Mouse (Mus musculus): ENCODE data around the gene Zfp715. TPM values are rescaled to one million over a fixed set of nuclear protein-coding genes. Genes with fewer than 3 reads are reported as not detected.
"Not testable (repeated sequence)": the region's sequence is repeated elsewhere in the genome, so short reads cannot be mapped to it uniquely, and the experiment has no call there.

Gene Zfp715
- polyA plus RNA-seq (2016; fragmentation: Nextera tagmentation; extraction: Ambion mirVana) = 7.8 and 9.8 TPM in 2 replicates

DNA sequence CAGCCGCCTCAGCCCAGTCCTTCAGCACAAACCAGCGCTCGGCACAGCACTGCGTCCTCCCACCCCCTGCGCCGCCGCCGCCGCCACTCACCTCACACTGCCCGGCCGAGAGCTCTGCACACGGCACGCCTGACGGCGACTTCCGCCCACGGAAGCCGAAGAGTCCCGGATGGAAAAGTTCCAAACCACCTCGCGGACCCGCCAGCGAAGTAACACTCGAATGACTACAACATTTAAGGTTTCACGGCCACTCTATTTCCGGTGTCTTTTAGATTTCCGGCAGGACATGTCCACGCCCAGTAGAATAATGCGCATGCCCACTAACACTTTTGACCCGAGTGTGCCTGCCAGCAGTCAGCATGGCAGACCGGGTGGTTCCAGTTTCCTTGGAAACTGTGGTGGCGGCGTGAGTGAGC lies at the start of gene Zfp715:
Zfp715 (minus strand) TSS at position 282 of the 416 bp plus-strand sequence.
- peaks cover 14% of the 10 kb centered on the region for H3K4me1 ChIP-seq (replicated peaks)
- peak within 1 kb of the TSS; percentile 88 for H3K27ac ChIP-seq
- H3K9me3 ChIP-seq = 0 out of 2 replicates have a peak, but pooled peaks cover 3% of the 10 kb centered on the region
- H3K36me3 ChIP-seq = peaks cover 27% of the 10 kb centered on the region
- under 1% methylated on average over 33 of the region's 33 CpGs for WGBS
- no peaks in the 10 kb centered on the region for H3K27me3 ChIP-seq (ENCODE audit: insufficient read depth, poor library complexity, severe bottlenecking)
- peak; percentile 88 for DNase-seq (ENCODE audit: low spot score)
- H3K4me3 ChIP-seq = peak within 1 kb of the TSS; percentile 89

DNA sequence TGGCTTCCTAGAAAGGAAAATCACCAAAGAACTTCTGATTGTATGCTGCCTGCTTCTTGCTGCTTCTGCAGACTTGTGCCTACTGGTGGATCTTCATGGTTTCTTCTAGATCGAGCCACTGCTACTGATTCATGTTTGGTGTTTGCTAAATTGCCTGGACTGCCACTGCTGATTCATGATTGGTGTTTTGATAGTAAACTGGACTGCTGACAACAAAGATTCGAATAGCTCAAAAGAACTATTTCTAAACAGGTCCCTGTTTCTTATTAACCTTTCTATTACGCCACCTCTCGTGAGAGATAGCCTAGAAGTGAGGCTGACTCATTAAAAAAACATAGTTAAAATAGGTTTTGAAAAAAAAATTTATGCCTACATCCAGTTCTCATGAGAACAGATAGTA lies 48.9 kb upstream of the Zfp715 start:
- H3K27ac ChIP-seq = no peak overlapping the region
- H3K36me3 ChIP-seq = no peaks in the 10 kb centered on the region
- H3K27me3 ChIP-seq (ENCODE audit: insufficient read depth, poor library complexity, severe bottlenecking) = no peaks in the 10 kb centered on the region
- no peak for DNase-seq (ENCODE audit: low spot score)
- no peak overlapping the region for H3K4me3 ChIP-seq
- no peaks in the 10 kb centered on the region for H3K9me3 ChIP-seq
- 80% methylated on average over 4 of the region's 4 CpGs for WGBS
- H3K4me1 ChIP-seq (replicated peaks) = no peaks in the 10 kb centered on the region

DNA sequence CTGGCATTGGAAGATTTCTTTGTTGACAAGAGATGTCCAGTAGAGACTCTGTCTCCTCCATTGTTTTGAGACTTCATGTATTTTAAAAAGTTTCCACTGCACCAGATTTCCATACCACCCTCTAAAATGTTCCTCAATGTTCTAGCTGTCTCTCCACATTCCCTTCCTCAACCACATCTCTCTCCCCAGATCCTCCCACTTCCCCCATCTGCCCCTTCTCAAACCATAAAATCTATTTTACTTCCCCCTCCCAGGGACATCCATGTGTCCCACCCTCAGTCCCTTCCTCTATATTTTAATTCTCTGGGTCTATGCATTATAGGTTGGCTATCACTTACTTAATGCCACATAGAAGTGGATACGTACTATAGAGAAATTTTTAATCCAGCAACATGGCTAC lies 48.3 kb upstream of the Zfp715 start:
- Histone ChIP-seq H3K9me3 (no peaks in the 10 kb centered on the region), H3K27ac (no peak overlapping the region), H3K4me1 (replicated peaks) (no peaks in the 10 kb centered on the region), H3K27me3 (ENCODE audit: insufficient read depth, poor library complexity, severe bottlenecking) (no peaks in the 10 kb centered on the region), H3K4me3 (no peak overlapping the region), H3K36me3 (no peaks in the 10 kb centered on the region)
- DNase-seq (ENCODE audit: low spot score) = no peak
- 79% methylated on average over 1 of the region's 1 CpGs for WGBS

DNA sequence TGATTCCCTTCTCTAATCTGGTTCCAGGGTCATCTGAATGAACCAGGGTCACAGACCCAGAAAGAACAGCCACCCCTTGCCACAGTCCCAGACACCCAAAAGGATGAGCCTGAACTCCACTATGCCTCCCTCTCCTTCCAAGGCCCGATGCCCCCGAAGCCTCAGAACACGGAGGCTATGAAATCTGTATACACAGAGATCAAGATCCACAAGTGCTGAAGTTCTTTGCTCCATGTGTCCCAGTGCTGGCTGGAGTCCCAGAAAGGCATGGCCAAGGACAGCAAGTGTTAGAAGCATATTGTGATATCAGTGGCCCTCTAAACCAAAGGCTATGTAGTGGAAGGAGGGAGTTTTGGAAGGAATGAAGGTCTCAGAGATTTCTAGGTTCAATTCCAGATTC lies 45.5 kb upstream of the Zfp715 start:
- Histone ChIP-seq H3K36me3 (no peaks in the 10 kb centered on the region), H3K4me1 (replicated peaks) (peaks cover 9% of the 10 kb centered on the region), H3K9me3 (no peaks in the 10 kb centered on the region), H3K4me3 (no peak overlapping the region), H3K27ac (no peak overlapping the region), H3K27me3 (ENCODE audit: insufficient read depth, poor library complexity, severe bottlenecking) (no peaks in the 10 kb centered on the region)
- WGBS = 91% methylated on average over 3 of the region's 3 CpGs
- DNase-seq (ENCODE audit: low spot score) = no peak

DNA sequence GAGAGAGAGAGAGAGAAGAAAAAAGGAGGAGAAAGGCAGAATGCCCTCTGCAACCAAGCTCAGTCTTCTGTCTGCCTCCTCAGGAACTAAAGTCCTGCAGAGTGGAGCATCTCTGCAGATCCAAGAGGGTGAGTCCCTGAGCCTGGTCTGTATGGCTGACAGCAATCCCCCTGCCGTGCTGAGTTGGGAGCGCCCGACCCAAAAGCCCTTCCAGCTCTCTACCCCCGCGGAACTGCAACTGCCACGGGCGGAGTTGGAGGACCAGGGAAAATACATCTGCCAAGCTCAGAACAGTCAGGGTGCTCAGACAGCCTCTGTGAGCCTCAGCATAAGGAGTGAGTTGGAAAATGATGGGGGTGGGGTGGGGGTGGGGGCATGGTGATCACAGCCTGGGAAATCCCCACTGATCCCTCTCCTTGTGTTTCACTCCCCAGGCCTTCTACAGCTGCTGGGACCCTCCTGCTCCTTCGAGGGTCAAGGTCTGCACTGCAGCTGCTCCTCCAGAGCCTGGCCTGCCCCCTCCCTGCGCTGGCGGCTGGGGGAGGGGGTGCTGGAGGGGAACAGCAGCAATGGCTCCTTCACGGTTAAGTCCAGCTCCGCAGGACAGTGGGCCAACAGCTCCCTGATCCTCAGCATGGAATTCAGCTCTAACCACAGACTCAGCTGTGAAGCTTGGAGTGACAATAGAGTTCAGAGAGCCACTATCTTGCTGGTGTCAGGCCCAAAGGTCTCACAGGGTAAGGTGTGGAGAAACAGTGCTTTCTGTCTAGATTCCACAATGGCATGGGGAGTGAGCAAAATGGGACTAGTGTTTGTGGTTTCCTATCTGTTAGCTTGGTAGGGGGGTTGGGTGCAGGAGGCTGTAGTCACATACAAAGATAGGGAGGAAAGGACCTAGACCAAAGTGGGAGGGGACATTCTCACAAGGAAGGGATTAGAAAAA lies 42.1 kb upstream of the Zfp715 start:
- H3K4me1 ChIP-seq (replicated peaks) = peaks cover 9% of the 10 kb centered on the region
- H3K27me3 ChIP-seq (ENCODE audit: insufficient read depth, poor library complexity, severe bottlenecking) = no peaks in the 10 kb centered on the region
- no peaks in the 10 kb centered on the region for H3K36me3 ChIP-seq
- DNase-seq (ENCODE audit: low spot score) = peak; percentile 12
- no peaks in the 10 kb centered on the region for H3K9me3 ChIP-seq
- peak overlapping the region; percentile 64 for H3K27ac ChIP-seq
- WGBS = 11% methylated on average over 12 of the region's 12 CpGs
- H3K4me3 ChIP-seq = peak overlapping the region; percentile 13; the same call in 1 of the 2 replicates

DNA sequence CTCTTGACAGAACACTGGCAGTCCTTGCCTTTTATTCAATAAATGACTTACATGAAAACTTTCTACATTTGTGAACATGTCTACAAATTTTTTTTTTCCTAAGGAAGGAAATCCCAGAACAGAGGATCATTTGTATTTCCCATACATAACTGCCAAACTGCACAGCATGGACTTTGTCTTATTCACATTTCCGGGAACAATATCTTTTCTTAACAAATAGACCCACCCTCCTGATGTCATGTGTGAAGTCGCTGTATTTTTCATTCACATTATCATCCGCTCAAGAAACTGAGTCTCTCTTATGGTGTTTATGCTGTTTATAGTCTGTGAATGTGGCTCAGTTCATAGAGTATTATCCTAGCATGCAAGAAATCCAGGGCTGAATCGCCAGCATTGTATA lies 40.7 kb upstream of the Zfp715 start:
- no peak for DNase-seq (ENCODE audit: low spot score)
- no peak overlapping the region for H3K27ac ChIP-seq
- peaks cover 9% of the 10 kb centered on the region for H3K4me1 ChIP-seq (replicated peaks)
- H3K27me3 ChIP-seq (ENCODE audit: insufficient read depth, poor library complexity, severe bottlenecking) = no peaks in the 10 kb centered on the region
- H3K4me3 ChIP-seq = no peak overlapping the region
- H3K36me3 ChIP-seq = no peaks in the 10 kb centered on the region
- H3K9me3 ChIP-seq = no peaks in the 10 kb centered on the region
- WGBS = 91% methylated on average over 4 of the region's 4 CpGs

DNA sequence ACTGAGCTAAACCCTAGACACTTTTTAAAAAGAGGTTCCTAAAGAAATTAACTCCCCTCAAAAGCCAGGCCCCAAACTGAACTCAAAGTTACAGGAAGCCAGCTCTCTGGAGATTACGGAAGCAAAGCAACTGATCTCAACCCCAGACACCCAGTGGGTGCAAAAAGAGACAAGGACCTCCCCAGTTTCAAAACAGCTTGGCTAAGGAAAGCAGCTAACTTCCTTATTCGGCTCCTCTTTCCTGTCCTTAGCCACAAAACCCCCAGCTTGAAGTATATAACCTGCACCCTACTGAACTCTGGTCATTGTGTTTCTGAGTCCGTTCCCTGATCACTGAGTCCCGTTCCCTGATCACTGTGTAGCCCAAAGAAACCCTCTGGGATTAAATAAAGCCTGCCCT lies 40.0 kb upstream of the Zfp715 start:
- H3K36me3 ChIP-seq = no peaks in the 10 kb centered on the region
- H3K4me1 ChIP-seq (replicated peaks) = peaks cover 9% of the 10 kb centered on the region
- no peaks in the 10 kb centered on the region for H3K9me3 ChIP-seq
- no peak for DNase-seq (ENCODE audit: low spot score)
- no peak overlapping the region for H3K4me3 ChIP-seq
- no peaks in the 10 kb centered on the region for H3K27me3 ChIP-seq (ENCODE audit: insufficient read depth, poor library complexity, severe bottlenecking)
- H3K27ac ChIP-seq = no peak overlapping the region
- 80% methylated on average over 4 of the region's 4 CpGs for WGBS

DNA sequence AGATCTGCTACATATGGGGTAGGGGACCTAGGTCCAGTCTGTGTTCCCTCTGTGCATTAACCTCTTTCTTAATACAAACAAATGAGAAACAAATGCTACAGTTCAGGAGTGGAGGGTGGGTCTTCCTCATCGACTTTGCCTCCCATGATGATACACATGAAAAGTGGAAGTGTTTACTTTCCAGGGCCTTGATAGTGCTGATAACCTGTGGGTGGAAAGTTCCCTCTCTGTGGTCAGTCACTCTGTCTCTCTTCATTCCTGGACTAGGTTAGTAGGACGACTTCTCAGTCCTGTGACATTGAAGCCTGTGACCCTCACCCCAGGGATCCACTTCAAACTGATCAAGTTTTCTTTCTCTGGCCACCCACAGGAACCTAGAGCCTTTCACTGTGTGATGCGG lies 38.1 kb upstream of the Zfp715 start, which contains the start of gene Siglecf:
Siglecf (plus strand) TSS at position 188 of the 400 bp plus-strand sequence.
- no peak within 1 kb of the TSS for H3K27ac ChIP-seq
- H3K4me3 ChIP-seq = no peak within 1 kb of the TSS
- H3K4me1 ChIP-seq (replicated peaks) = peaks cover 9% of the 10 kb centered on the region
- H3K36me3 ChIP-seq = no peaks in the 10 kb centered on the region
- WGBS = 66% methylated on average over 3 of the region's 3 CpGs
- no peaks in the 10 kb centered on the region for H3K9me3 ChIP-seq
- no peaks in the 10 kb centered on the region for H3K27me3 ChIP-seq (ENCODE audit: insufficient read depth, poor library complexity, severe bottlenecking)
- no peak for DNase-seq (ENCODE audit: low spot score)

DNA sequence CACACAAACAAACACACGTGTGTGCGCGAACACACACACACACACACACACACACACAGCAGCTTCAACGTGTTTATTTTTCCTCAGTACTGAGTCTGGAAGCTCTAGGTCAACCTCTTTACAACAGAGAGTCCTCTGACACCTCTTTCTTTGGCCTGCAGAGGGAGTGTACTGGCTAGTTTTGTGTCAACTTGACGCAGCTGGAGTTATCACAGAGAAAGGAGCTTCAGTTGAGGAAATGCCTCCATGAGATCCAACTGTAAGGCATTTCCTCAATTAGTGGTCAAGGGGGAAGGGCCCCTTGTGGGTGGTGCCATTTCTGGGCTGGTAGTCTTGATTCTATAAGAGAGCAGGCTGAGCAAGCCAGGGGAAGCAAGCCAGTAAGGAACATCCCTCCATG lies 36.5 kb upstream of the Zfp715 start:
- not testable (repeated sequence) for H3K4me3 ChIP-seq; H3K36me3 ChIP-seq; H3K9me3 ChIP-seq; H3K27ac ChIP-seq; H3K4me1 ChIP-seq (replicated peaks); DNase-seq (ENCODE audit: low spot score); H3K27me3 ChIP-seq (ENCODE audit: insufficient read depth, poor library complexity, severe bottlenecking)
- WGBS = 73% methylated on average over 5 of the region's 5 CpGs

DNA sequence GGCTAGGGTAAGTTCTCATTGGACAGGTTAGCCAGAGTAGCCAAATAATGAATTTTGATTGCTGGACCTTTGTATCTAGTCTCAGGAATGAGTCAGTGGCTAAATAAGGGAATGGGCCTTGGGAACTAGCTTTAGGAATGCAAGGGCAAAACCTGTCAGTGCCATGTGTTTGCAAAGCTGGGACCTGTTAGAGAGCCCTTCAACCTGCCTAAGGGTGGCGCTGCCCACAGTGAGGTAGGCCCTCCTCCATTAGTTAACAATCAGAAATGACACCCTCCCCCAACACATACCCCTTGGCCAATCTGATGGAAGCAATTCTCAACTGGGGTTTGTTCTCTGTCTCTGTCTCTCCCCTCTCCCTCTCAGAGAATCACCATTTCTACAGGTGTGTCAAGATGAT lies 33.5 kb upstream of the Zfp715 start:
- no peaks in the 10 kb centered on the region for H3K36me3 ChIP-seq

DNA sequence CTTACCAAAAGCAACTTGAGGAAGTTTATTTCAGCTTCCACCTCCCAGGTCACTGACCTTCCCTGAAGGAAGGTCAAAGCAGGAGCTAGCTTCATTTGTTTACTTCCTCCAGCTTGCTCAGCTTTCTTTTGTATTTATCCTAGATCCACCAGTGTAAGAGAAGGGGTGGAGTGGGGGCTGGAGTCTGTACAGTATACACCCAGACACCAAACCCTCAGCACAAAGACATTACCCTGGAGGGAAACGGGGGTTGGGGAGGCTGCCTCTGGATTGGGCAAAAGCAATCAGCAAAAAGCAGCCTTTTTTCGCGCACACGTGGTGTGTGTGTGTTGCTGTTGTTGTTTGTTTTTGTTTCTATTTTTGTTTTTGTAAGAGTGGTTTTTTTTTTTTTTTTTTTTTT lies 33.1 kb upstream of the Zfp715 start:
- Histone ChIP-seq H3K4me1 (replicated peaks) (no peaks in the 10 kb centered on the region), H3K27me3 (ENCODE audit: insufficient read depth, poor library complexity, severe bottlenecking) (no peaks in the 10 kb centered on the region), H3K36me3 (no peaks in the 10 kb centered on the region), H3K27ac (no peak overlapping the region), H3K9me3 (no peaks in the 10 kb centered on the region), H3K4me3 (no peak overlapping the region)
- 77% methylated on average over 4 of the region's 4 CpGs for WGBS
- no peak for DNase-seq (ENCODE audit: low spot score)

More for the DNA sequence above, 33.5 kb upstream of the Zfp715 start:
- DNase-seq (ENCODE audit: low spot score) = no peak
- H3K27me3 ChIP-seq (ENCODE audit: insufficient read depth, poor library complexity, severe bottlenecking) = no peaks in the 10 kb centered on the region
- H3K9me3 ChIP-seq = no peaks in the 10 kb centered on the region
- H3K4me1 ChIP-seq (replicated peaks) = no peaks in the 10 kb centered on the region
- H3K27ac ChIP-seq = no peak overlapping the region
- H3K4me3 ChIP-seq = no peak overlapping the region
- 74% methylated on average over 1 of the region's 1 CpGs for WGBS

DNA sequence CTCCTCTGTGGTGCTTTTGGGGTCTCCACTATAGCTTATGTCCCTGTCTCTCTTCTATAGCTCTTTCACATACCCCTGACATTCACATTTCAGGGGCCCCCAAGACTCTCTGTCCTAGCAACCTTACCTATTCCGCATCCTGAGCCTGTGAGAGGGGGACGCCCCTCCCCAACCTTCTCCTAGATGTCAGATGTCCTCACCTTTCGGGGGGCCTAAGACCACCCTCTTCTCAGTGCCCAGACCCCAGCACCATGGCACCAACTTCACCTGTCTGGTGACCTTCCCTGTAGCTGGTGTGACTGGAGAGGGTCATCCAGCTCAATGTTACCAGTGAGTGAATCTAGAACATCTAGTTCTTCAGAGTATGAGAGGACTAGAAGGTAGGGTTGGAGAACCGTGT lies 31.4 kb upstream of the Zfp715 start:
- WGBS = 88% methylated on average over 4 of the region's 4 CpGs

DNA sequence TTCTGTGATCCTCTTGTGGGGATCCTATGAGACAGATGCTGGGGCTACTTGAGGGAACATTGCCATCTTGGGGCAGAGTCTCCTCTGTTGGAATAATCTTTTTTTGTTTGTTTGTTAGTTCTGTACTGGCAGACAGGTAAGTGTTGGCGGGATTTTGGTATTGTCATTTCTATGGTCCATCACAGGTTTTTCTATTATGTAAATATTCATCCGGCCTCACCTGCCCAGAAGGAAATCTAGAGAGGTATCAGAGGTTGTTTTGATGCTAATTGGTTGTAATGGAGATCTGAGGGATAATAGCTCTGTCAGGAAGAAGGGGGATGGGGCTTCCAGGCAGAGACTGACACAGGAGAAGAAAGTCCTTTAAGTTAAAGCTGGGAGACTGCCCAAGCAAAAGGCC lies 30.9 kb upstream of the Zfp715 start:
- 77% methylated on average over 2 of the region's 2 CpGs for WGBS
- DNase-seq (ENCODE audit: low spot score) = no peak

More for the DNA sequence above, 31.4 kb upstream of the Zfp715 start:
- no peak overlapping the region for H3K27ac ChIP-seq
- H3K4me3 ChIP-seq = no peak overlapping the region
- H3K36me3 ChIP-seq = no peaks in the 10 kb centered on the region
- H3K4me1 ChIP-seq (replicated peaks) = no peaks in the 10 kb centered on the region
- H3K27me3 ChIP-seq (ENCODE audit: insufficient read depth, poor library complexity, severe bottlenecking) = no peaks in the 10 kb centered on the region
- no peak for DNase-seq (ENCODE audit: low spot score)
- H3K9me3 ChIP-seq = no peaks in the 10 kb centered on the region

More for the DNA sequence above, 30.9 kb upstream of the Zfp715 start:
- Histone ChIP-seq H3K4me3 (no peak overlapping the region), H3K4me1 (replicated peaks) (no peaks in the 10 kb centered on the region), H3K36me3 (no peaks in the 10 kb centered on the region), H3K27me3 (ENCODE audit: insufficient read depth, poor library complexity, severe bottlenecking) (no peaks in the 10 kb centered on the region), H3K9me3 (no peaks in the 10 kb centered on the region), H3K27ac (no peak overlapping the region)
